Mouse (Mus musculus): ENCODE measurements around the gene Prelid1.

The Prelid1 gene

GRCm38 (mm10) chr13:55332331-55332730 is 12.0 kb downstream of the Prelid1 start:
- no peak for DNase-seq (ENCODE audit: low spot score in 2 of 2)

- DNase-seq (ENCODE audit: low spot score in 2 of 2) = no peak
These were observed 15.4 kb downstream of the Prelid1 start for GRCm38 (mm10) chr13:55335701-55336100.

- no peak for DNase-seq (ENCODE audit: low spot score in 2 of 2)
These were observed 17.2 kb downstream of the Prelid1 start for GRCm38 (mm10) chr13:55337341-55337975.

GRCm38 (mm10) chr13:55338131-55339054 is 18.1 kb downstream of the Prelid1 start:
- no peak for DNase-seq (ENCODE audit: low spot score in 2 of 2)

GRCm38 (mm10) chr13:55339259-55339658 is 19.0 kb downstream of the Prelid1 start:
- no peak for DNase-seq (ENCODE audit: low spot score in 2 of 2)

GRCm38 (mm10) chr13:55342469-55342868 is 22.2 kb downstream of the Prelid1 start:
- no peak for DNase-seq (ENCODE audit: low spot score in 2 of 2)

GRCm38 (mm10) chr13:55344286-55344685 is 24.0 kb downstream of the Prelid1 start:
- no peak for DNase-seq (ENCODE audit: low spot score in 2 of 2)

GRCm38 (mm10) chr13:55346745-55347144 is 26.4 kb downstream of the Prelid1 start:
- no peak for DNase-seq (ENCODE audit: low spot score in 2 of 2)

- DNase-seq (ENCODE audit: low spot score in 2 of 2) = no peak
These were observed 40.8 kb downstream of the Prelid1 start for GRCm38 (mm10) chr13:55361145-55361544.

GRCm38 (mm10) chr13:55361974-55362452 is 41.7 kb downstream of the Prelid1 start:
- no peak for DNase-seq (ENCODE audit: low spot score in 2 of 2)

GRCm38 (mm10) chr13:55362453-55363060 is 42.3 kb downstream of the Prelid1 start, which contains the start of gene Lman2:
Gene Lman2, minus strand, starts transcription at chr13:55362783.
- peak; percentile 88 to 89 for DNase-seq (ENCODE audit: low spot score in 2 of 2)

- peak in 1 of 2 experiments; percentile 35 for DNase-seq (ENCODE audit: low spot score in 2 of 2)
These were observed 48.1 kb downstream of the Prelid1 start for GRCm38 (mm10) chr13:55368401-55368800.

- DNase-seq (ENCODE audit: low spot score in 2 of 2) = peak; percentile 81 to 86
These were observed 49.3 kb downstream of the Prelid1 start, which contains the start of gene Rgs14 for GRCm38 (mm10) chr13:55369531-55370114. Gene Rgs14, plus strand, starts transcription at chr13:55369732.

GRCm38 (mm10) chr13:55370234-55370633 is 49.9 kb downstream of the Prelid1 start:
- DNase-seq (ENCODE audit: low spot score in 2 of 2) = no peak

- DNase-seq (ENCODE audit: low spot score in 2 of 2) = peak in 1 of 2 experiments; percentile 15
These were observed 50.8 kb downstream of the Prelid1 start for GRCm38 (mm10) chr13:55371007-55371681.

GRCm38 (mm10) chr13:55371740-55372139 is 51.4 kb downstream of the Prelid1 start:
- no peak for DNase-seq (ENCODE audit: low spot score in 2 of 2)

GRCm38 (mm10) chr13:55374206-55374924 is 54.1 kb downstream of the Prelid1 start:
- DNase-seq (ENCODE audit: low spot score in 2 of 2) = peak; percentile 74 to 76
